Mouse (Mus musculus) CH12.LX (cell line): ENCODE measurements around the gene Tbc1d14.

Experiments
- BHLHE40 ChIP-seq: IDR thresholded peaks from 2 replicates; pipeline ENCODE4 v1.6.1; 2011; ENCODE audit warnings: mild to moderate bottlenecking, low read depth, low read length, improper control_type of control experiment
- CTCF ChIP-seq, 2 experiments: IDR thresholded peaks in 1 of 2; conservative IDR thresholded peaks in 1 of 2; 2 replicates each; pipeline ENCODE4 v1.5.1; 2011 to 2012; ENCODE audit warnings: low read depth in 2 of 2, low read length in 2 of 2, improper control_type of control experiment in 1 of 2, inconsistent platforms in 1 of 2, mild to moderate bottlenecking in 1 of 2, moderate library complexity in 1 of 2
- ELF1 ChIP-seq: IDR thresholded peaks from 2 replicates; pipeline ENCODE4 v1.6.1; 2014; ENCODE audit warnings: low read depth, mild to moderate bottlenecking, inconsistent platforms, low read length, improper control_type of control experiment
- ETS1 ChIP-seq: conservative IDR thresholded peaks from 2 replicates; pipeline ENCODE4 v1.6.1; 2012; ENCODE audit warnings: low read depth, mild to moderate bottlenecking, inconsistent platforms, low read length, improper control_type of control experiment, moderate library complexity
- GABPA ChIP-seq: IDR thresholded peaks from 2 replicates; pipeline ENCODE4 v1.6.1; 2012; ENCODE audit warnings: low read depth, low read length, improper control_type of control experiment, inconsistent platforms; ENCODE audit not compliant: insufficient replicate concordance
- HCFC1 ChIP-seq: IDR thresholded peaks from 2 replicates; pipeline ENCODE4 v1.6.1; 2012; ENCODE audit warnings: low read depth, mild to moderate bottlenecking, inconsistent platforms, low read length, improper control_type of control experiment
- MAX ChIP-seq: IDR thresholded peaks from 2 replicates; pipeline ENCODE4 v1.6.1; 2011; ENCODE audit warnings: low read length, improper control_type of control experiment
- MEF2A ChIP-seq: IDR thresholded peaks from 2 replicates; pipeline ENCODE4 v1.6.1; 2014; ENCODE audit warnings: low read depth, mild to moderate bottlenecking, inconsistent platforms, low read length, improper control_type of control experiment, borderline replicate concordance
- POLR2A ChIP-seq: IDR thresholded peaks from 2 replicates; pipeline ENCODE4 v1.6.1; 2011; ENCODE audit warnings: low read depth, mild to moderate bottlenecking, improper control_type of control experiment, low read length
- USF1 ChIP-seq: IDR thresholded peaks from 2 replicates; pipeline ENCODE4 v1.6.1; 2014; ENCODE audit warnings: low read depth, mild to moderate bottlenecking, inconsistent platforms, low read length, improper control_type of control experiment
- ZC3H11A ChIP-seq: IDR thresholded peaks from 2 replicates; pipeline ENCODE4 v1.6.1; 2012; ENCODE audit warnings: low read depth, mild to moderate bottlenecking, inconsistent platforms, low read length, improper control_type of control experiment
- ZMIZ1 ChIP-seq: IDR thresholded peaks from 2 replicates; pipeline ENCODE4 v1.6.1; 2012; ENCODE audit warnings: low read depth, mild to moderate bottlenecking, inconsistent platforms, low read length, improper control_type of control experiment
- ZNF384 ChIP-seq: IDR thresholded peaks from 2 replicates; pipeline ENCODE4 v1.6.1; 2012; ENCODE audit warnings: low read depth, low read length, improper control_type of control experiment, inconsistent platforms

- no peak for TF ChIP-seq BHLHE40
- no peak for TF ChIP-seq MAX
- TF ChIP-seq POLR2A: no peak
- TF ChIP-seq CTCF (conservative IDR thresholded peaks at IDR 0.05 in 1 of 2, IDR thresholded peaks at IDR 0.05 in 1 of 2; ENCODE audit: low read depth in 2 of 2, low read length in 2 of 2): peak; percentile 37 to 90; a peak in 3 of 4 replicates
- TF ChIP-seq MEF2A: no peak
- TF ChIP-seq ETS1: no peak
- TF ChIP-seq ZMIZ1: no peak
- peak; percentile 44; the same call in 1 of the 2 replicates for TF ChIP-seq ZC3H11A
- TF ChIP-seq GABPA: no peak
- no peak for TF ChIP-seq HCFC1
- no peak for TF ChIP-seq ZNF384
- no peak for TF ChIP-seq ELF1
- no peak for TF ChIP-seq USF1
These were observed 10.0 kb upstream of the Tbc1d14 start for GRCm38 (mm10) chr5:36603031-36603430.
